Mouse (Mus musculus): ENCODE data around the gene Ints14. TPM values are rescaled to one million over a fixed set of nuclear protein-coding genes. Genes with fewer than 3 reads are reported as not detected.

Ints14 gene
- total and polyA plus RNA-seq, 3 experiments = 30.1 to 58.2 (median 52.9) TPM

DNA sequence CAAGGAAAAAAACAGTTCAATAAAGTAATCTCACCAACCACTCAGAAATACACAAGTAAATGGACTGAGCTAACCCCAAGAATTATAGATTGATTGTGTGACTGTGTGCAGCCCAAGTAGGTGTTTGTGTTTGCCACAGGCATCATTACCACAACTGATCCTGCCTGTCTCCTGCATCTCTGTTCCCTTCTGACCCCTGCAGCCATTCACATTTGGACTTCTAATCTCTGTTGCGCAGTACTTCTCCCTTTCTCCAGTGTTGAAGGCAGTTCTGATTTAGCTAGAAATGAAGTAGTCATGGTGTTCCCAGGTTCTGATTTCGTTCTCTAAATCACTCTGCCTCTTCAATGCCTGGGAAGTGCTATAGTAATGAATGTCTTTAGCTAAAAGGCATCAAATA lies 26.9 kb downstream of the Ints14 start:
- H3K27me3 ChIP-seq (replicated peaks) = no peaks in the 10 kb centered on the region
- in situ Hi-C loops (cut with MboI; ENCODE audit: low pct_ligation_motif_present, low pct_unique_long_range_greater_than_20kb, low sequenced_read_pairs) = no loop called here
- H3K36me3 ChIP-seq (replicated peaks in 1 of 2; ENCODE audit: control insufficient read depth in 1 of 2, insufficient read depth in 1 of 2, low read length in 1 of 2) = peaks cover 64 to 92% of the 10 kb centered on the region in 2 experiments
- H3K79me2 ChIP-seq (replicated peaks; ENCODE audit: control insufficient read depth, extremely low read depth, insufficient read depth, poor library complexity, severe bottlenecking) = no peaks in the 10 kb centered on the region
- H3K9me3 ChIP-seq (replicated peaks; ENCODE audit: low read length) = no peaks in the 10 kb centered on the region
- TF ChIP-seq SIN3A (IDR thresholded peaks at IDR 0.05; ENCODE audit: low read length) (no peak), ZMIZ1 (IDR thresholded peaks at IDR 0.05; ENCODE audit: low read depth, low read length) (no peak), MXI1 (IDR thresholded peaks at IDR 0.05; ENCODE audit: low read depth, low read length) (no peak), ZKSCAN1 (IDR thresholded peaks at IDR 0.05; ENCODE audit: borderline replicate concordance, low read depth, low read length) (no peak), PAX5 (IDR thresholded peaks at IDR 0.05; ENCODE audit: low read length) (no peak), POLR2AphosphoS2 (IDR thresholded peaks at IDR 0.05; ENCODE audit: low read depth, low read length) (no peak)
- no peak for DNase-seq (ENCODE audit: extremely low read depth)
- dilution Hi-C loops (cut with MboI; ENCODE audit: extremely low pct_ligation_motif_present, extremely low pct_unique_long_range_greater_than_20kb, low sequenced_read_pairs) = no loop called here
- no peaks in the 10 kb centered on the region for H3K4me1 ChIP-seq (ENCODE audit: control insufficient read depth in 1 of 2, insufficient read depth in 2 of 2)
- H3K4me2 ChIP-seq (ENCODE audit: insufficient read depth, low read depth, poor library complexity, severe bottlenecking) = no peak overlapping the region
- no peak overlapping the region for H3K4me3 ChIP-seq (replicated peaks in 1 of 3; ENCODE audit: low read depth in 2 of 3, low read length in 2 of 3, poor library complexity in 1 of 3)
- no peak overlapping the region for H3K27ac ChIP-seq (ENCODE audit: insufficient read depth, low read depth)
- H3K9ac ChIP-seq (ENCODE audit: insufficient read depth, low read depth) = no peak overlapping the region

DNA sequence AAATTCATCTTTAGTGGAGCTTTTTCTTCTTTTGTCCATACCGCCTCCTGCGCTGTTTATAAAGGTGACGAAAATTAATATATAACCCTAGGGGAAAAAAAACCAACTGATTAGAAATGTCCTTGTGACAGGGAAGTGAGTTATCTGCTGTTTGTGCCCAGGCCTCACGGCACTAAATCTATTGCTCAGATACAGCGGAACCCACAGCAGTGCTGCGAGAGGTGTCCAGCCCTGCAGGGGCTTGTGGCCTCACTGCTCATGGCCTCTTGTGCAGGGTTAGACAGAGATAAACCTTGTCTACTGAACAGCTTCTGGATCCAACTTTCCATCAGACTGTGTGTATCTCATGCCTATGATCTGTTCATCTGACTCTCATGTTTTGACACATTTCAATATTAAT lies 27.7 kb downstream of the Ints14 start:
- H3K27me3 ChIP-seq (replicated peaks) = no peaks in the 10 kb centered on the region
- H3K27ac ChIP-seq (ENCODE audit: insufficient read depth, low read depth) = no peak overlapping the region; the same call in 1 of the 2 replicates
- TF ChIP-seq CHD2 (IDR thresholded peaks at IDR 0.05; ENCODE audit: low read length) (no peak), CTCF (conservative IDR thresholded peaks at IDR 0.05 in 1 of 2, IDR thresholded peaks at IDR 0.05 in 1 of 2; ENCODE audit: low read depth in 2 of 2, low read length in 2 of 2) (no peak), RCOR1 (conservative IDR thresholded peaks at IDR 0.05; ENCODE audit: low read depth, low read length) (no peak), POLR2AphosphoS2 (IDR thresholded peaks at IDR 0.05; ENCODE audit: low read depth, low read length) (no peak), RAD21 (IDR thresholded peaks at IDR 0.05; ENCODE audit: low read depth, low read length) (no peak), ZKSCAN1 (IDR thresholded peaks at IDR 0.05; ENCODE audit: borderline replicate concordance, low read depth, low read length) (no peak), SIN3A (IDR thresholded peaks at IDR 0.05; ENCODE audit: low read length) (no peak)
- in situ Hi-C loops (cut with MboI; ENCODE audit: low pct_ligation_motif_present, low pct_unique_long_range_greater_than_20kb, low sequenced_read_pairs) (no loop called here), dilution Hi-C loops (cut with MboI; ENCODE audit: extremely low pct_ligation_motif_present, extremely low pct_unique_long_range_greater_than_20kb, low sequenced_read_pairs) (no loop called here)
- H3K9ac ChIP-seq (ENCODE audit: insufficient read depth, low read depth) = no peak overlapping the region
- H3K4me3 ChIP-seq (replicated peaks in 1 of 3; ENCODE audit: low read depth in 2 of 3, low read length in 2 of 3, poor library complexity in 1 of 3) = no peak overlapping the region
- H3K79me2 ChIP-seq (replicated peaks; ENCODE audit: control insufficient read depth, extremely low read depth, insufficient read depth, poor library complexity, severe bottlenecking) = no peaks in the 10 kb centered on the region
- no peak for DNase-seq (ENCODE audit: extremely low read depth)
- no peak overlapping the region for H3K4me2 ChIP-seq (ENCODE audit: insufficient read depth, low read depth, poor library complexity, severe bottlenecking)
- H3K9me3 ChIP-seq (replicated peaks; ENCODE audit: low read length) = no peaks in the 10 kb centered on the region
- no peaks in the 10 kb centered on the region for H3K4me1 ChIP-seq (ENCODE audit: control insufficient read depth in 1 of 2, insufficient read depth in 2 of 2)
- H3K36me3 ChIP-seq (replicated peaks in 1 of 2; ENCODE audit: control insufficient read depth in 1 of 2, insufficient read depth in 1 of 2, low read length in 1 of 2) = peaks cover 58 to 92% of the 10 kb centered on the region in 2 experiments

DNA sequence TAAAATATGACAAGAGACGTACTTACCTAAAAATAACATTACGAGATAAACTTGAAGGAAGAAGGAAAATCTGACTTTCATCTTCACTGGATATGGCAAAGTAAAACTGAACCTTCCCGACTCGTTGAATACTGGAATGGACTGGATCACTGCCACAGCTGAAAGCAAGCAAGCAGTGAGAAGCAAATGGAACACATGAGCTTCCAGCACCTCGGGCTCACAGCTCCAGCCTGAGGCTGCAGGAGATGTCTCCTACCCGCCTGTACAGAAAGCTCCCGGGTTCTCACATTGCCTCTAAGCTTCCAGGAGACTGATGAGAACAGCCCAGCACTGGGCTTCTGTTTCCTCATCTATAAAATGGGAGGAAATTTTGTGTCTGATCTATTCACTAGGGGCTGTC lies 29.6 kb downstream of the Ints14 start:
- Histone ChIP-seq H3K27ac (ENCODE audit: insufficient read depth, low read depth) (no peak overlapping the region), H3K9me3 (replicated peaks; ENCODE audit: low read length) (no peaks in the 10 kb centered on the region), H3K36me3 (replicated peaks in 1 of 2; ENCODE audit: control insufficient read depth in 1 of 2, insufficient read depth in 1 of 2, low read length in 1 of 2) (peaks cover 53 to 88% of the 10 kb centered on the region in 2 experiments), H3K4me3 (replicated peaks in 1 of 3; ENCODE audit: low read depth in 2 of 3, low read length in 2 of 3, poor library complexity in 1 of 3) (no peak overlapping the region), H3K27me3 (replicated peaks) (no peaks in the 10 kb centered on the region), H3K9ac (ENCODE audit: insufficient read depth, low read depth) (no peak overlapping the region), H3K4me1 (ENCODE audit: control insufficient read depth in 1 of 2, insufficient read depth in 2 of 2) (no peaks in the 10 kb centered on the region), H3K79me2 (replicated peaks; ENCODE audit: control insufficient read depth, extremely low read depth, insufficient read depth, poor library complexity, severe bottlenecking) (no peaks in the 10 kb centered on the region), H3K4me2 (ENCODE audit: insufficient read depth, low read depth, poor library complexity, severe bottlenecking) (no peak overlapping the region)
- no peak for DNase-seq (ENCODE audit: extremely low read depth)
- TF ChIP-seq RAD21 (IDR thresholded peaks at IDR 0.05; ENCODE audit: low read depth, low read length) (no peak), PAX5 (IDR thresholded peaks at IDR 0.05; ENCODE audit: low read length) (no peak), TBP (conservative IDR thresholded peaks at IDR 0.05; ENCODE audit: low read depth, low read length) (no peak), HCFC1 (IDR thresholded peaks at IDR 0.05; ENCODE audit: low read depth, low read length) (no peak), JUN (IDR thresholded peaks at IDR 0.05; ENCODE audit: insufficient read depth, low read depth, low read length) (no peak), NELFE (IDR thresholded peaks at IDR 0.05; ENCODE audit: low read depth, low read length) (no peak), USF2 (conservative IDR thresholded peaks at IDR 0.05; ENCODE audit: low read depth, low read length) (no peak), ETS1 (conservative IDR thresholded peaks at IDR 0.05; ENCODE audit: low read depth, low read length) (no peak), POLR2AphosphoS2 (IDR thresholded peaks at IDR 0.05; ENCODE audit: low read depth, low read length) (no peak), CHD1 (IDR thresholded peaks at IDR 0.05; ENCODE audit: low read depth, low read length) (no peak), MAZ (IDR thresholded peaks at IDR 0.05; ENCODE audit: low read depth, low read length) (no peak), ELF1 (IDR thresholded peaks at IDR 0.05; ENCODE audit: low read depth, low read length) (no peak), NRF1 (IDR thresholded peaks at IDR 0.05; ENCODE audit: low read depth, low read length) (no peak), ZKSCAN1 (IDR thresholded peaks at IDR 0.05; ENCODE audit: borderline replicate concordance, low read depth, low read length) (no peak), MEF2A (IDR thresholded peaks at IDR 0.05; ENCODE audit: borderline replicate concordance, low read depth, low read length) (no peak), SIN3A (IDR thresholded peaks at IDR 0.05; ENCODE audit: low read length) (no peak)
- dilution Hi-C loops (cut with MboI; ENCODE audit: extremely low pct_ligation_motif_present, extremely low pct_unique_long_range_greater_than_20kb, low sequenced_read_pairs) (no loop called here), in situ Hi-C loops (cut with MboI; ENCODE audit: low pct_ligation_motif_present, low pct_unique_long_range_greater_than_20kb, low sequenced_read_pairs) (no loop called here)

All from CH12.LX (cell line).